Mouse (Mus musculus) urinary bladder, postnatal 14 days (tissue): ENCODE data around the gene C1ql4.
A peak's percentile ranks its signal among the peaks of the same experiment; 100 is the strongest.
"Not testable (repeated sequence)": the region's sequence is repeated elsewhere in the genome, so short reads cannot be mapped to it uniquely, and the experiment has no call there.

Experiments
- DNase-seq: peaks from one replicate; pipeline ENCODE4 v3.0.0; 2021; ENCODE audit warnings: low spot score

C1ql4 gene

GRCm38 (mm10) chr15:99074600-99075333 is 12.8 kb downstream of the C1ql4 start:
- DNase-seq = peak; percentile 98

DNA sequence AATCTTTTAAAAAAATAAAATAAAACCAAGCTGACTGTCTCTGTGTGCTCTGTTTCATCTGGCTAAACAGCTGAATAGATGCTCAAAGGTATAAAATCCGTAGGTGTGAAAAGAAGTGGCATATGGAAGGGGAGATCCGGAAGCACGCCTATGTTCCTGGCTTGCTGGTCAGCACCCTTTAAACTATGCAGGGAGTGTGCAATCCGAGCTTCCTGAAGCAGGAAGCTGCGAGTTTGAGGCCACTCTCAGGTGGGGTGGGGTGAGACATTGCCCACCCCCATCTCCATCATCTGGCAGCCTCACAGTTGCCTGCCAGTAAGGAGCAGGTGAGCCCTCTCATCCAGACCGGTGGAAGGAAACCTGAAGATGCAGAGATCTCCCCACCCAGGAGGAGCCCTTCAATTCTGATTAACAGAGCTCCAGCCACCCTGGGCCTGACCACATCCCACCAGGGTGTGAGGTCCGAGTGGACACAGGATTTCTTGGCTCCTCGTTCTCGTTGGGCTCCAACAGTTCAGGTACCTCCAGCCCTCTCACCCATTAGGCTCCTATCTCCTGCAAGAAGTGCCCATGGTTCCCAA is 13.5 kb downstream of the C1ql4 start, which contains the start of gene Troap:
Troap (plus strand) TSS at position 557 of the 581 bp plus-strand sequence.
- no peak for DNase-seq

- no peak for DNase-seq
Observed at GRCm38 (mm10) chr15:99071988-99072387, 15.6 kb downstream of the C1ql4 start.

DNA sequence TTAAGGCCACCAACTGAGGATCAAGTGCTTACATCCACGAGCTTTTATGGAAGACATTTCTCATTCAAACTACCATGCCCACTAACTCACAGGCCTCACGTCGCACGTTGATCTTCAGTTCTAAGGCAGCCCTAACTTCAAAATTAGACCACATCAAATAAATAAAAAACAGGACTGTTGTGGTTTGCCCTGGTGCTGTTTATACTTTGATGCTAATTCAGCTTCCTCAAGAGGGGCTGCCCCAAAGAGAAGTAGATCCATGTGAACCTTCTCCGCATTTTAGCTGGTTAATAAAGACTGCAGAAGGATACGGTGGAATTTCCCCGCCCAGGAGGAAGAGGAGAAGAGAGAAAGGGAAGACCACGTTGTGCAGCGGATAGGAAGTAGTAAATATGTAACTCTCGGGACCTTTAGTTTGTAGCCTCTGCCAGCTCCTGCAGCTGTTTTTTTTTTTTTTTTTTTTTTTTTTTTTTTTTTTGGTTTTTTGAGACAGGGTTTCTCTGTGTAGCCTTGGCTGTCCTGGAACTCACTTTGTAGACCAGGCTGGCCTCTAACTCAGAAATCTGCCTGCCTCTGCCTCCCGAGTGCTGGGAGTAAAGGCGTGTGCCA is 22.0 kb downstream of the C1ql4 start:
- DNase-seq = no peak

DNA sequence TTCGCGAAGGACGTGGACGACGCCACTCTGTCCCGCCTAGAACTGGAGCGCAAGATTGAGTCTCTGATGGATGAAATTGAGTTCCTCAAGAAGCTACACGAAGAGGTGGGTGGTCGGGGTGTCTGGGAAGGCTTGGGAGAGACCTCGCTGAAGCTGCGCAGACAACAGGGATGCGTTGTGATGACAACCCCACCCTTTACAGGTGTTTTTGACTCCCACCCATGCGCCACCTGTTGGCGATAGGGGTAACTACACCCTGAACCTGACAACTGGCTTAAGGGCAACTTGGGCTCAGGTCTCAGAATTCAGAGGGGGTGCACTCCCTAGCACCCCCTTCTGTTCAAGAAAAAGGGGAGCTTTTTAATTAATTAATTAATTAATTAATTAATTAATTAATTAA is 31.3 kb downstream of the C1ql4 start:
- DNase-seq = no peak

DNA sequence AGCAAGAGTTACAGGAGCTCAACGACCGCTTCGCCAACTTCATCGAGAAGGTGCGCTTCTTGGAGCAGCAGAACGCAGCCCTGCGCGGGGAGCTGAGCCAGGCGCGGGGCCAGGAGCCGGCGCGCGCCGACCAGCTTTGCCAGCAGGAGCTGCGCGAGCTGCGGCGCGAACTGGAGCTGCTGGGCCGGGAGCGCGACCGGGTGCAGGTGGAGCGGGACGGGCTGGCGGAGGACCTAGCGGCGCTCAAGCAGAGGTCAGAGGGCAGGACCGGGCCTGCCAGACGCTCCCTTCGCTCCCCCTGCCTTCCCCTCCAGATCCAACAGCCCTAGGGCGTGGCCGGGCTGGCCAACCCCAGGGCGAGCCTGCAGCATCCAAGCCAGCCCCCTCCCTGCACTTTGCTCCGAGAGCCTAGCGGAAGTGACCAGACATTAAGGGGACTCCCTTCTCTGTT is 32.1 kb downstream of the C1ql4 start:
- DNase-seq = no peak

GRCm38 (mm10) chr15:99055040-99055439 is 32.6 kb downstream of the C1ql4 start, which contains the start of gene Prph:
Gene Prph, plus strand, starts transcription at chr15:99055174.
- DNase-seq = no peak

DNA sequence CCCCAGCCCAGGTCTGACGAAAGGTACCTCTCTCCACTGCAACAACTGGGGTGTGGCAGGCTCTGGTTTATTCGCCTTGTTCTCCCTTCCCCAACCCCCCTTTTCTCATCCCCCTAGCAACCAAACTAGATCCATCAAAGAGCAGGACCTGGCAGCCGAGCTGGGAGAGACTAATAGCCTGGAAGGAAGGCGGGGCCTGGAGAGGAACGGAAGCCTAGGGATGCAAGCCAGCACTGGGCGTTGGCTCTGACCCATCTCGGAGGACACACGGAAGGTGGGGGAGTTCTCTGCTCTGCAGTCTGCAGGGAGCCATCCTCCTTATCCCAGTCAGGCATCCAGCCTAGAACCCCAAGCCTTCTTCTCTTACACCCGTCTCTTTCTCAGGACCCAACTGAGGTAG is 34.2 kb downstream of the C1ql4 start:
- no peak for DNase-seq

- DNase-seq = no peak
Observed at GRCm38 (mm10) chr15:99049473-99050253, 38.0 kb downstream of the C1ql4 start.

DNA sequence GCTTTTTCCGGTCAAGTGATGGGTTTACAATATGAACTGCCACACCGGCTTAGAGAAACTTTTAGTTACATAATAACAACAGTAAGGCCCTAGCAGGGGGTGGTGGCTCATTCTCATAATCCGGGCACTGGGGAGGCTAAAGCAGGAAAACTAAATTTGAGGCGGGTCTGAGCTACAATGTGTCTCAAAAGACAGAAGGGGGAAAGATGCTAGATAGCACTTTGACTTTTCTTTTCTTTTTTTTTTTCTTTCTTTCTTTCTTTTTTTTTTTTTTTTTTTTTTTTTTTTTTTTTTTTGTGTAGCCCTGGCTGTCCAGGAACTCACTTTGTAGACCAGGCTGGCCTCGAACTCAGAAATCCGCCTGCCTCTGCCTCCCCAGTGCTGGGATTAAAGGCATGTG is 41.9 kb downstream of the C1ql4 start:
- DNase-seq = not testable (repeated sequence)

DNA sequence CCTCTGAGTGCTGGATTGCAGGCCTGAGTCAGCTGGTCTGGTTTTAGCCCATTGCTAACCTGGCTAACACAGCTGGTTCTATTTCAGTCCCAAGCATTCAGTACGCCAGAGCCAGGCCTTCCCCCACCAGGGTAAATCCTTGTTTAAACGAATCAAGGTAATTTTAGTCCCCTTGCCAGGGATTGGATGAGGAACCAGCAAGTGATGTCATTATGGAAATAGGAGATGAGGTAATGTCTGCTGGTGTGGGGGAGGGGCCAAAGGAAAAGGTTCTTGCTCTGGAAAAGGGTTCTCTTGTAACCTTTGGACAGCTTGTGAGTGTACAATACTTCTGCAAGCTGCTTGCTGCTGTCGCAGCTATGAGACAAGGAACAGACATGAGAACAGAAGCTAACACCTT is 42.8 kb downstream of the C1ql4 start:
- DNase-seq = no peak

DNA sequence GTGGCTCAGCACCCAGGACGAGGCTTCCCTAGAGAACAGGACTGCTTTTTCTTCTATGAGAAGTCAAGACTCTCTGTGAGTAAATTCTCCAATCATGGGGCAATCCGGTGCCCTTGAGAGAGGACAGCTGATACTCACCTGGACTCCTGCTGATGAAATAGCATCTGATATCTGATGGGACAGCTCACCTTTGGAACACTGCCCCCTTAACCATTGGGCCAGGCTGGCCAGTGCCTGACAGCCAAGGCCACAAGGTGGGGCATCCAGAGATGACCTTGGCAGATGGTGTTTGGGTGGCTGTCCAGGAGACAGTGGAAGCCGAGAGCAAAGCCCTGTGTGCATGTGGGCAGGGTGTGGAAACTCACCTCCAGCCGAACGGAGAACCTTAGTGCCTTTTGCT is 45.3 kb downstream of the C1ql4 start:
- no peak for DNase-seq

GRCm38 (mm10) chr15:99040920-99041856 is 46.4 kb downstream of the C1ql4 start:
- no peak for DNase-seq

DNA sequence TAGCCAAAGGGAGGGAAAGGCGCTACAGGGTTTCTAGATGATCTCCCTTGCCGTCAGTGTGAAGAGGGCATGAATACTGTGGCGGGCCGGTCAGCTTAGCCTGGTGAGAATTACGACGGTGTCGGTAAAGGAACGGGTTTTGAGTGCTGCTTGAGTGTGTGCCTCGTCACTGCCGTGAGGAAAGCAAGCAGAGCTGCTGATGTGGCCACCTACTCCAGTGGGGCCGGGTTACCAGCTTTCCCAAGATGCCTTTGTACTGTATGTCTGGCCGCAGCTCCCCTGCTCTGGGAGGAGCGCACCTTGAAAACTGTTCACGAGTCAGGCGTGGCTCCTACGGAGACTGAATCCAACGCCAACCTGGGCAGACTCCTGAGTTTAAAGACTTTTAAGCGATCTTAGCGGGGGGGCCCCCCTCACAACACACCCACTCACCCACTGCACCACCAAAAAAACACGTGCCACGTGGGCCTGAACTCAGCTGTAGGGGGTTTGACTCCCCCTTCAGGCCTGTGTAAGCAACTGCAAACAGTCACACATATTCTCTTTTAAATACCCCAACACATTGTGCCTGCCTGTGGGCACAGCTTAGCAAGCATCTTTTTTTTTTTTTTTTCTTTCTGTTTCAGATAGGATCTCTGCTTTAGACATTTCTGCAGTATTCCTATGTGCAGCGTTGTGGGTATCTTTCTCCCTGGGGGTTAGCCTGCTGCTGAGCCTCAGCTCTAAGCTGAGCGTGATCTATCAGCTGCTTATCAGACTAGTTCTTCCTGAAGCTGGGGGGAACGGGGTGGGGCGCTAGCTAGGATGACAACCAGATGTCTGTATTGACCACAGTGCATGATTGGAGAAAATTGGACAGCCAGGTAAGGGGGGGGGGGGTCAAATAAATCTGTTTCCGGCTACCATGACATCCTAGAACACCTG is 47.4 kb downstream of the C1ql4 start:
- no peak for DNase-seq

DNA sequence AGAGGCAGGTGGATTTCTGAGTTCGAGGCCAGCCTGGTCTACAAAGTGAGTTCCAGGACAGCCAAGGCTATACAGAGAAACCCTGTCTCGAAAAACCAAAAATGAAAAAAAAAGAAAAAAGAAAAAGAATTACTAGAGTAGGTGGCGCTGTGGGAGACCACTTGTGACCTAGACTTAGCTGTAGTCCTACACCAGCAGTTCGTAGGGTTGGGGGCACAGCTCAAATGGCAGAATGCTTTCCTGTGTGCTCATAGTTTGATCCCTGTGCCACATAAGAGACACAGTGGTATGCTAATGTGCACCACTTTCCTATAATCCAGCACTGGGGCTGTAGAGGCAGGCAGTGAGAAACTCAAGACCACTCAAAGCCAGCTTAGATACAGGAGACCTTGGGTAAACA is 48.3 kb downstream of the C1ql4 start:
- no peak for DNase-seq

DNA sequence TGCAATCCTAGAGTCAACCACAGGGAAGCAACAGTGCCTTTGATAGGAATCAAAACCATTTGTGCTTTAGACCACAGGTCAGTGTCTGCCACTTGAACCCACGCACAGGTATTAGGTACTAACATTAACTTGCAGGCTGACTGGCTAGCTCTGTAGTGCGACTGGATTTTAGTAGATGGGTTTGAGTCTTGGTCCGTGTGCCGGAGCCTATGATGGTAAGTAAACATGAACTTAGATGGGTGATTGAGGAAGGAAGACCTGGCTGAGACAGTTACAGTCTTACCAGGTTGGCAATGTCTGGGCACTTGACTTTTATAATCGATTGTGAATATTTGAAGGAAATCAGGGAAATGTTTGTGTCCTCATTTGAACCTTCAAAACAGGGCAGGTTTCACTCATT is 48.8 kb downstream of the C1ql4 start:
- no peak for DNase-seq

- no peak for DNase-seq
Observed at GRCm38 (mm10) chr15:99038025-99038424, 49.6 kb downstream of the C1ql4 start.

GRCm38 (mm10) chr15:99036249-99036905 is 51.2 kb downstream of the C1ql4 start:
- DNase-seq = no peak

- DNase-seq = no peak
Observed at GRCm38 (mm10) chr15:99035431-99035830, 52.2 kb downstream of the C1ql4 start.
